Mouse (Mus musculus) E14TG2a.4 (cell line): ENCODE data around the gene Sp4.

Experiments used
- H3K27me3 ChIP-seq: 2 replicates; pipeline ENCODE4 v1.6.1; 2014; ENCODE audit warnings: low read length, control low read depth; ENCODE audit not compliant: insufficient read depth
- H3K36me3 ChIP-seq: 2 replicates; pipeline ENCODE4 v1.6.1; 2014; ENCODE audit warnings: low read length, control low read depth; ENCODE audit not compliant: insufficient read depth
- H3K4me1 ChIP-seq: replicated peaks from 2 replicates; pipeline ENCODE4 v1.6.1; 2014; ENCODE audit warnings: low read depth, low read length, control low read depth
- H3K4me3 ChIP-seq: replicated peaks from 2 replicates; pipeline ENCODE4 v1.5.1; 2014; ENCODE audit warnings: mild to moderate bottlenecking, low read length
- H3K9me3 ChIP-seq: 2 replicates; pipeline ENCODE4 v1.6.1; 2014; ENCODE audit warnings: low read length, control low read depth
- CTCF ChIP-seq: conservative IDR thresholded peaks from 2 replicates; pipeline ENCODE4 v1.5.1; 2014; ENCODE audit warnings: low read length
- NANOG ChIP-seq: IDR thresholded peaks from 2 replicates; pipeline ENCODE4 v1.6.1; 2014; ENCODE audit warnings: borderline replicate concordance, low read length, mixed read lengths
- POU5F1 ChIP-seq: IDR thresholded peaks from 2 replicates; pipeline ENCODE4 v1.6.1; 2014; ENCODE audit warnings: low read length, borderline replicate concordance

The Sp4 gene

DNA sequence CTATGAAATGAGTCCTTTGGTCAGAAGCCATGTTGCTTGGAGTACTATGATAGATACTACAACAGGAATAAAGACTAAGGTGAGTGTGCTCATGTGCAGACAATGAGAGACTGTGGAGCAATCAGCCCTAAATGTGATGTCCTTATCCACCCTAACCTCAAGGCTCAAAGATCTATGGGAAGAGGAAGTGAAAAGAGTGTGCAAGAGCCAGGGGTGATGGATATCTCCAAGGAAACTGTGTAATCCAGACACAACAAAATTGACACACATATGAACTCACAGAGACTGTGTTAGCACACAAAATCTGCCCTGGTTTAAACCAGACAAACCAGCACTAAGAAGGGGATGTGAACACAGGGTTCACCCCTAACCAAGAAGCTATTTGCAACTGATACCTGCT lies 81.2 kb downstream of the Sp4 start:
- Histone ChIP-seq H3K36me3 (no peaks in the 10 kb centered on the region), H3K4me1 (no peaks in the 10 kb centered on the region), H3K27me3 (no peaks in the 10 kb centered on the region), H3K9me3 (no peaks in the 10 kb centered on the region), H3K4me3 (no peak overlapping the region)
- TF ChIP-seq CTCF (no peak), POU5F1 (no peak), NANOG (no peak)

DNA sequence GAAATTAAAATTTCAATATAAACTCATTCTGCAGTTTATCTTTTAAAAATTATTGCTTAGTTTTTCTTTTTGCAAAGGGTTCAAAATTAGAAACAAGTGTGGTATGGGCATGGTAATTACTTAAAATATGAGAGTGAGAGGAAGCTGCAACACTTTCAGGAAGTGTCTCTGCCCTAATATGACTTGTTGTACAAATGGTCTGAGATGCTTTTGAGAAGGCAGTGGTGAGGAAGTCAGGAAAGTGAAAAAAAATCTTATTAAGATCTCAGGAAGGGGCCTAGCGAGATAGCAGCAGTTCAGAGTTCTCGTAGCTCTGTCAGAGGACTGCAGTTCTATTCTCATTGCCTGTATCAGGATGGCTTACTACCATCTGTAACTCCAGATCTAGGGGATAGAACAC lies 89.1 kb downstream of the Sp4 start:
- no peaks in the 10 kb centered on the region for H3K27me3 ChIP-seq
- no peaks in the 10 kb centered on the region for H3K4me1 ChIP-seq
- no peaks in the 10 kb centered on the region for H3K9me3 ChIP-seq
- TF ChIP-seq NANOG: no peak
- TF ChIP-seq CTCF: no peak
- TF ChIP-seq POU5F1: no peak
- H3K4me3 ChIP-seq: no peak overlapping the region
- H3K36me3 ChIP-seq: no peaks in the 10 kb centered on the region

DNA sequence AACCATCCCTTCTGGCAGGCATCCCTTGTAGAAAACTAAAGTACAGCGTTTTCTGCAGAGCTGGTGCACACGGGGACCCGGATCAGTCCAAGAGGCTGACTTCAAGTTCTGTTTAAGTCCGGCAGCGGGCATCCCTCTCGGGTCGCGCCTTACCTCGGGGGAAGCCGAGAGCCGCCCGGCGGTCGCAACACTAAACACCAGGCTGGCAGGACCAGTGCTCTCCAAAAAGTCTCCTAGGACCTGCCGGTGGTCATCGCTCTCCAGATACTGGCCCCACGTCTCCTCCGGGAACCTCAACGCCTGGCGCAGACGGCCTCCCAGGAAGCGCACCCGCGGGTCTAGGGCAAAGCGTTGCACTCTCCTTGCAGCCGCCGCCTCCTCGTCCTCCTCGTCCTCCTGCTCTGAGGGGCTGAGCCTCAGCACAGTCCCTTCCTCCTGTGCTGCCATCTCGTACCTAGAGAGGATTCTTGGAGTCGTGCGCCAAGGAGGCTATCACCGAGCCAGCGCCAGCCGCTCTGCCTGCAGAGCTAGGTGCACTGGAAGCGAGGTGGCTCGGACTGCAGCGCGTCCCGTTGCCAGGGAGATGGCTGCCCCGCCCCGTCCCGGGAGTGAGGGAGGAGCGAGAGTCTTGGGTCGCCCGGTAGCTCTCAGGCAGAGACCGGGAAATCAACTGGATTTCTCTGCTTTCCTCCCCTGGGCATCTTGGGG lies 102.7 kb downstream of the Sp4 start, which contains the start of gene Dnah11:
Gene Dnah11 (minus strand): TSS at position 658 of the 708 bp plus-strand sequence.
- Histone ChIP-seq H3K27me3 (peaks cover 37% of the 10 kb centered on the region), H3K4me3 (peak within 1 kb of the TSS; percentile 85), H3K4me1 (peaks cover 3% of the 10 kb centered on the region; the same call in 1 of the 2 replicates), H3K36me3 (no peaks in the 10 kb centered on the region), H3K9me3 (no peaks in the 10 kb centered on the region)
- TF ChIP-seq CTCF (no peak), NANOG (no peak), POU5F1 (no peak)

DNA sequence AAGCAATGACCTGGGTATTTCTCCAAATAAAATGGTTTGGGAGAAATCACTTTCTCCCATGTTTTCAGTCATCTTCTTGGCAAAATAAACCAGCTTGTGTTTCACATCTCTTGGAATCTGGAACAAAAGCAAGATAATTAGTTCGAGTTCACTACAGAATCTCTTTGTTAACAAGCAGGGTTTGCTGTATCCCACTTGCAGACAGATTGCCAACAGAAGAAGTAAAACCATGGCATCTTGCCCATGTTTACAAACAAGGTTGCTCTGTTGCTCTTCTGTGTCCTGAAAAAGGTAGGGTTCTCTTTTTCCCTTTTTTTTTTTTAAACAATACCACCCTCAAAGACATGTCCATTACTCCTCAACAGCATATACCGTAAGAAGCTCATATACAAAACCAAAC lies 104.7 kb downstream of the Sp4 start:
- Histone ChIP-seq H3K27me3 (peaks cover 37% of the 10 kb centered on the region), H3K4me1 (peaks cover 3% of the 10 kb centered on the region; the same call in 1 of the 2 replicates), H3K36me3 (no peaks in the 10 kb centered on the region), H3K4me3 (no peak overlapping the region), H3K9me3 (no peaks in the 10 kb centered on the region)
- TF ChIP-seq NANOG: no peak
- no peak for TF ChIP-seq CTCF
- TF ChIP-seq POU5F1: no peak

DNA sequence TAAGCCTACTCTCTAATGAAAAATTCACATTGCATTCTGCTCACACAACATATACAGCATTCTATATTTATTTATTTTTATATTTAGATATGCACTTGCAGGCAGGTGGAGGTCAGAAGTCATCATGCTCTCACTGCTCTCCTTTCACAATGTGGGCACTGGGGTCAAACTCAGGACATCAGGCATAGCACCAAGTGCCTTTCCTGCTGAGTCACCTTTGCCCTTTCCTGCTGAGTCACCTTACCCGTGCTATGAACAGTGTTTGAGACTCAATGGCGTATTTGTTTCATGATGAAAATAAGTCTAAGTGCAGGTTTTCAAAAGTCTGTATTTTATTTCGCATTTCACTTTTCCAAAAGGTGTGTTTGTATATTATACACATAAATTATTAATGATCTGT lies 111.7 kb downstream of the Sp4 start:
- no peak for TF ChIP-seq CTCF
- TF ChIP-seq NANOG: no peak
- TF ChIP-seq POU5F1: no peak
- no peak overlapping the region for H3K4me3 ChIP-seq
- 0 out of 2 replicates have a peak, but pooled peaks cover 5% of the 10 kb centered on the region for H3K4me1 ChIP-seq
- no peaks in the 10 kb centered on the region for H3K9me3 ChIP-seq
- H3K36me3 ChIP-seq: no peaks in the 10 kb centered on the region
- peaks cover 7% of the 10 kb centered on the region; the same call in 1 of the 2 replicates for H3K27me3 ChIP-seq

DNA sequence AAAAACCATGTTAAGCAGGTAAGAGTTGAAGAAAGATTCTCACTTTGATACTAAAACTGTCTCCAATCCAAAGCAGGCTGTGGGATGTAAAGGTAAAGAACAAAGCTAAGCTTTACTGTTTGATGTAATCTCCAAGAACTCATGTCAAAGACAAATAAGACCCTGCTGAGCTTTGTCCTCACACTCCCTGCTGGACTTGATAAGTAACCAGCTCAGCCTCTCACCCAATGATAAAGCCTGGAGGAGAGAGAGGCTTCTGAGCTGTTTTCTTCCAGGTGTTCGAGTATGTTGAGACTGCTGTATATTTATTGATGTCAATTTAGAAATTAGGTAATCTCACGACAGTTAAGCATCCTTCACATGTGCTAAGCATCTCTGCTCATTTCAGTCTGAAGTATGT lies 113.6 kb downstream of the Sp4 start:
- peaks cover 4% of the 10 kb centered on the region; the same call in 1 of the 2 replicates for H3K27me3 ChIP-seq
- H3K4me3 ChIP-seq: no peak overlapping the region
- 0 out of 2 replicates have a peak, but pooled peaks cover 5% of the 10 kb centered on the region for H3K4me1 ChIP-seq
- H3K9me3 ChIP-seq: no peaks in the 10 kb centered on the region
- H3K36me3 ChIP-seq: no peaks in the 10 kb centered on the region
- no peak for TF ChIP-seq POU5F1
- TF ChIP-seq NANOG: no peak
- TF ChIP-seq CTCF: no peak

DNA sequence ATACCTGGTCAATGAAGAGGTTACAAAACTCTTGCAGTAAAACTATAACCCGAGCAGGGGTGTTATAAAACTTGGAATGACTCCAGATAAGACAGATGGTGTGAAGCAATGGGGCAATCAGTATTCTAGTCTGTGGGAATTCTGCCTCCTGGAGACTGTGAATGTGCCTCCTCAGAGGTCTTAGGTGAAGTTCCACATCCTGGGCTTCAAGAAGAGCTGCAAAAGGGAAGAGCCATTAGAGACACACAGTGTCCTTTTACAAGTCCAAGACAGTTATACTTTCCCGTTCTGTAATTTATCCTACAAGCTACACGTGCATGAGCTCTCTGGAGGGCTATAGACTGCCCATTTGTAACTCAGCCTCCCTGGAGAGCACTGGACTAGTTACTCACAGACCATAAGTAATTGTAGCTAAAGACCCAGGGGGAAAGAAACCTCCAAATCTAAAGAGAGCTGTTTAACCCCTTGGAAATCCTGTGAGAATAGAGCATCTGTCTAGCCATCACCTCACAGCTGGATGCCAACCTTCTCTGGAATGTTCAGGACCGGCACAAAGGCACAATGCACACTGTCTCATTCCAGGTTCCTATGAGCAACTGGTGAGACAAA lies 114.3 kb downstream of the Sp4 start:
- Histone ChIP-seq H3K27me3 (peaks cover 7% of the 10 kb centered on the region; the same call in 1 of the 2 replicates), H3K9me3 (no peaks in the 10 kb centered on the region), H3K36me3 (no peaks in the 10 kb centered on the region), H3K4me1 (0 out of 2 replicates have a peak, but pooled peaks cover 5% of the 10 kb centered on the region), H3K4me3 (no peak overlapping the region)
- TF ChIP-seq NANOG: peak; percentile 61; the same call in 1 of the 2 replicates
- TF ChIP-seq POU5F1: no peak

DNA sequence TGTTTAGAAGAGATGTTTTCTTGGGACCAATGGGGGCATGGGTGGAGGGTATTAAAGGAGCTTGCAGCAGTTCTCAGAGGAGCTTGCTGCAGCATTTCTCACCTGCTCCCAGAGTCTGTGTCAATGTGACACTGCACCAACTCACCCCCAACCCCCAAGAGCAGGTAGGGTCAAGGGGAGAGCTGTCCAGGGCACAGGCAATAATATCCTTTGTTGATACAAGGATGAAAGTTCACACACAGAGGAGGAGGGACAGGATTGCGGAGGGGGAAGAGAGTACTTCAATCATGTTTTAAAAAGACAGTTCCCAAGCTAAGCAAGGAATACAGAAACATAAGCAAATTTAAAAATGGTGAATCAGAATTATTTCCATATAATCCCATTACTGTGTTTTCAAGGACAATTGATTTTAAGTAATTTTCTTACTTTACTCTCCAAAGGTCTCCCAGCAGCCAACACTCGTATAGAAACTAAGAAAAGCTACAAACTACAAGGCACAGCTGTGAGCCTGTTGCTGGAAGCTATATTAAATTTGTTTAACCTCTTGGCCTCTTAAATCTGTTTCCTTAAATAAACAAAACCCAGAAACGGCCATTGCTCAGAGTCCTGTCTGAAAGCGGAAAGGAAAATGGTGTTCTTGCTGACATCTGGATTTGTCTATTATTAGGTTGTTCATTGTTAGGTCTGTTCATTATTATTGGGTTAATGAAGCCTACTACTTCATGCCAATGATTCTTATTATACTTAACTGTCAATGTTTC lies 114.9 kb downstream of the Sp4 start:
- no peaks in the 10 kb centered on the region for H3K36me3 ChIP-seq
- H3K4me1 ChIP-seq: 0 out of 2 replicates have a peak, but pooled peaks cover 5% of the 10 kb centered on the region
- H3K9me3 ChIP-seq: no peaks in the 10 kb centered on the region
- TF ChIP-seq CTCF: no peak
- peaks cover 14% of the 10 kb centered on the region; the same call in 1 of the 2 replicates for H3K27me3 ChIP-seq
- no peak overlapping the region for H3K4me3 ChIP-seq
